Mouse (Mus musculus) CH12.LX (cell line): ENCODE data around the gene Gm44790. TPM values are rescaled to one million over a fixed set of nuclear protein-coding genes. Genes with fewer than 3 reads are reported as not detected.

Experiments used
- DNase-seq: peaks from one replicate; pipeline ENCODE4 v3.0.0-alpha.2; 2013; ENCODE audit errors: extremely low read depth
- H3K27ac ChIP-seq: 2 replicates; pipeline ENCODE4 v1.5.1; 2012; ENCODE audit warnings: low read depth, mild to moderate bottlenecking, control low read depth, moderate library complexity; ENCODE audit not compliant: insufficient read depth
- H3K27me3 ChIP-seq: replicated peaks from 2 replicates; pipeline ENCODE3; 2012; ENCODE audit warnings: inconsistent platforms
- H3K36me3 ChIP-seq, 2 experiments: replicated peaks in 1 of 2; 2 replicates each; pipeline versions ENCODE3 to v1.6.1; 2012; ENCODE audit warnings: inconsistent platforms in 1 of 2, low read length in 1 of 2, mild to moderate bottlenecking in 1 of 2, mixed read lengths in 1 of 2, moderate library complexity in 1 of 2; ENCODE audit not compliant: control insufficient read depth in 1 of 2, insufficient read depth in 1 of 2
- H3K4me1 ChIP-seq, 2 experiments: 2 replicates each; pipeline ENCODE4 v1.6.1; 2012; ENCODE audit warnings: inconsistent platforms in 1 of 2, moderate library complexity in 1 of 2; ENCODE audit not compliant: insufficient read depth in 2 of 2, control insufficient read depth in 1 of 2
- H3K4me2 ChIP-seq: 2 replicates; pipeline ENCODE4 v1.6.1; 2012; ENCODE audit warnings: low read depth, mild to moderate bottlenecking, control low read depth; ENCODE audit not compliant: poor library complexity, insufficient read depth, severe bottlenecking
- H3K4me3 ChIP-seq, 3 experiments: fragments of 150-350 bp in 1 of 3; sonication (generic) in 1 of 3; replicated peaks in 1 of 3; 2 replicates each; pipeline versions ENCODE3 to v1.5.1; 2011 to 2012; ENCODE audit warnings: low read depth in 2 of 3, low read length in 2 of 3, mild to moderate bottlenecking in 2 of 3, moderate library complexity in 2 of 3, control low read depth in 1 of 3, improper control_type of control experiment in 1 of 3, inconsistent platforms in 1 of 3, mixed read lengths in 1 of 3; ENCODE audit not compliant: poor library complexity in 1 of 3
- H3K79me2 ChIP-seq: replicated peaks from 2 replicates; pipeline ENCODE4 v1.6.1; 2012; ENCODE audit warnings: mild to moderate bottlenecking, moderate library complexity; ENCODE audit not compliant: control insufficient read depth, poor library complexity, insufficient read depth, severe bottlenecking; ENCODE audit errors: extremely low read depth
- H3K9ac ChIP-seq: 2 replicates; pipeline ENCODE4 v1.6.1; 2012; ENCODE audit warnings: low read depth, mild to moderate bottlenecking, control low read depth, moderate library complexity; ENCODE audit not compliant: insufficient read depth
- H3K9me3 ChIP-seq: replicated peaks from 2 replicates; pipeline ENCODE3; 2012; ENCODE audit warnings: low read length, inconsistent platforms, mixed read lengths
- BHLHE40 ChIP-seq: IDR thresholded peaks from 2 replicates; pipeline ENCODE4 v1.6.1; 2011; ENCODE audit warnings: mild to moderate bottlenecking, low read depth, low read length, improper control_type of control experiment
- CHD1 ChIP-seq: IDR thresholded peaks from 2 replicates; pipeline ENCODE4 v1.6.1; 2012; ENCODE audit warnings: low read depth, low read length, improper control_type of control experiment, inconsistent platforms
- CHD2 ChIP-seq: IDR thresholded peaks from 2 replicates; pipeline ENCODE4 v1.6.1; 2011; ENCODE audit warnings: low read length, improper control_type of control experiment
- E2F4 ChIP-seq: IDR thresholded peaks from 2 replicates; pipeline ENCODE4 v1.6.1; 2011; ENCODE audit warnings: low read depth, low read length, improper control_type of control experiment; ENCODE audit not compliant: insufficient replicate concordance
- MAFK ChIP-seq: IDR thresholded peaks from 2 replicates; pipeline ENCODE4 v1.6.1; 2011; ENCODE audit warnings: low read length, improper control_type of control experiment; ENCODE audit not compliant: insufficient replicate concordance
- MAX ChIP-seq: IDR thresholded peaks from 2 replicates; pipeline ENCODE4 v1.6.1; 2011; ENCODE audit warnings: low read length, improper control_type of control experiment
- MEF2A ChIP-seq: IDR thresholded peaks from 2 replicates; pipeline ENCODE4 v1.6.1; 2014; ENCODE audit warnings: low read depth, mild to moderate bottlenecking, inconsistent platforms, low read length, improper control_type of control experiment, borderline replicate concordance
- RAD21 ChIP-seq: IDR thresholded peaks from 2 replicates; pipeline ENCODE4 v1.6.1; 2011; ENCODE audit warnings: low read depth, mild to moderate bottlenecking, low read length, improper control_type of control experiment, moderate library complexity
- SMC3 ChIP-seq: IDR thresholded peaks from 2 replicates; pipeline ENCODE4 v1.6.1; 2011; ENCODE audit warnings: low read depth, low read length, improper control_type of control experiment
- TBP ChIP-seq: conservative IDR thresholded peaks from 2 replicates; pipeline ENCODE4 v1.6.1; 2011; ENCODE audit warnings: low read depth, low read length, improper control_type of control experiment
- USF2 ChIP-seq: conservative IDR thresholded peaks from 2 replicates; pipeline ENCODE4 v1.6.1; 2011; ENCODE audit warnings: low read depth, low read length, improper control_type of control experiment
- ZKSCAN1 ChIP-seq: IDR thresholded peaks from 2 replicates; pipeline ENCODE4 v1.6.1; 2012; ENCODE audit warnings: low read depth, inconsistent platforms, low read length, improper control_type of control experiment, borderline replicate concordance
- ZNF384 ChIP-seq: IDR thresholded peaks from 2 replicates; pipeline ENCODE4 v1.6.1; 2012; ENCODE audit warnings: low read depth, low read length, improper control_type of control experiment, inconsistent platforms
- dilution Hi-C: fragments of 300-500 bp; cut with MboI; formaldehyde crosslinking; loops from 2 replicates; pipeline ENCODE4 v1.14.3; 2020; ENCODE audit warnings: low sequenced_read_pairs; ENCODE audit not compliant: extremely low pct_unique_long_range_greater_than_20kb, extremely low pct_ligation_motif_present
- in situ Hi-C: fragments of 300-500 bp; cut with MboI; formaldehyde crosslinking; loops from 3 replicates; pipeline ENCODE4 v1.14.3; 2019; ENCODE audit warnings: low sequenced_read_pairs, low pct_ligation_motif_present, low pct_unique_long_range_greater_than_20kb, mixed read lengths
- polyA plus RNA-seq: library from polyadenylated mRNA; unstranded; fragments of >175 nt; gene quantifications from 2 replicates; pipeline ENCODE4 v1.2.1, GENCODE M21; 2012; ENCODE audit warnings: low read depth; ENCODE audit not compliant: insufficient read length
- total RNA-seq, 2 experiments: library from RNA; depleted of rRNA; stranded (reverse); fragments of 300-350 nt in 1 of 2; fragments of >200 nt in 1 of 2; gene quantifications; 2 replicates each; pipeline ENCODE4 v1.2.3; 2012 to 2014

Gm44790 gene
- total and polyA plus RNA-seq, 3 experiments = not detected

- H3K27me3 ChIP-seq = no peaks in the 10 kb centered on the region
- peaks cover 11 to 78% of the 10 kb centered on the region in 2 experiments for H3K36me3 ChIP-seq
- no peak for DNase-seq
- no peaks in the 10 kb centered on the region for H3K9me3 ChIP-seq
- no peak overlapping the region for H3K4me2 ChIP-seq
- peaks cover 0 to under 1% of the 10 kb centered on the region in 2 experiments; a peak in 1 of 4 replicates for H3K4me1 ChIP-seq
- in situ Hi-C loops = no loop called here
- no peaks in the 10 kb centered on the region for H3K79me2 ChIP-seq
- dilution Hi-C loops = no loop called here
- no peak overlapping the region for H3K9ac ChIP-seq
- TF ChIP-seq CHD1 (no peak), CHD2 (no peak), MEF2A (no peak), RAD21 (no peak)
- no peak overlapping the region for H3K4me3 ChIP-seq
- H3K27ac ChIP-seq = no peak overlapping the region
These were observed 36.6 kb downstream of the Gm44790 start for GRCm38 (mm10) chr6:86463079-86463478.

- peak overlapping the region; percentile 67 for H3K9ac ChIP-seq
- no peaks in the 10 kb centered on the region for H3K9me3 ChIP-seq
- peak overlapping the region; percentile 54; the same call in 1 of the 2 replicates for H3K27ac ChIP-seq
These were observed 44.9 kb downstream of the Gm44790 start for GRCm38 (mm10) chr6:86471317-86471716.

GRCm38 (mm10) chr6:86471760-86472099 is 45.3 kb downstream of the Gm44790 start:
- H3K79me2 ChIP-seq = no peaks in the 10 kb centered on the region
- H3K9me3 ChIP-seq = no peaks in the 10 kb centered on the region
- H3K27me3 ChIP-seq = no peaks in the 10 kb centered on the region
- H3K36me3 ChIP-seq = peaks cover 0 to 35% of the 10 kb centered on the region in 2 experiments
- H3K27ac ChIP-seq = peak overlapping the region; percentile 54
- peak overlapping the region; percentile 74 for H3K4me2 ChIP-seq
- dilution Hi-C loops = no loop called here
- H3K4me3 ChIP-seq = peak overlapping the region; percentile 45 to 67 (median 65)
- H3K9ac ChIP-seq = peak overlapping the region; percentile 67
- in situ Hi-C loops = no loop called here
- DNase-seq = no peak
- H3K4me1 ChIP-seq = peaks cover 7 to 25% of the 10 kb centered on the region in 2 experiments; a peak in 3 of 4 replicates
- TF ChIP-seq SMC3 (no peak), TBP (no peak), USF2 (no peak), ZKSCAN1 (no peak), ZNF384 (no peak), CHD1 (no peak), MAFK (no peak)

More at GRCm38 (mm10) chr6:86471317-86471716, 44.9 kb downstream of the Gm44790 start:
- TF ChIP-seq E2F4 = no peak
- no peak for TF ChIP-seq MAX
- TF ChIP-seq BHLHE40 = no peak
- no peak for DNase-seq
- dilution Hi-C loops = no loop called here
- Histone ChIP-seq H3K4me3 (peak overlapping the region; percentile 45 to 67 (median 65)), H3K4me2 (peak overlapping the region; percentile 74), H3K79me2 (no peaks in the 10 kb centered on the region), H3K27me3 (no peaks in the 10 kb centered on the region), H3K4me1 (peaks cover 7 to 25% of the 10 kb centered on the region in 2 experiments; a peak in 3 of 4 replicates), H3K36me3 (peaks cover 0 to 37% of the 10 kb centered on the region in 2 experiments)
- in situ Hi-C loops = no loop called here
